Comparison of ENCODE assay signal across 8 mouse cellular contexts in genomic region chr19:6663391-6663790, GRCm38 (mm10).
DNase-seq lines count a peak whose midpoint lies in the region; ATAC-seq and TF ChIP-seq lines count a peak whose summit lies in the region.

No protein-coding gene starts in this region.

- no peaks in the 10 kb centered on the region for H3K36me3 ChIP-seq in hindbrain, postnatal 0 days (ENCODE audit: insufficient read depth, low read length)
- no peaks in the 10 kb centered on the region for H3K36me3 ChIP-seq in midbrain, embryonic 10.5 days

- peak; percentile 60 for DNase-seq in T-cell, adult 2 months (ENCODE audit: low spot score)
- DNase-seq in cerebellum, postnatal 10 days: peak; percentile 97 to 98
- DNase-seq in frontal cortex, postnatal 10 days (ENCODE audit: low spot score in 2 of 2): peak; percentile 73 to 87
- DNase-seq in hindbrain, postnatal 0 days (ENCODE audit: low spot score): peak; percentile 94
- DNase-seq in left cerebral cortex, adult 18-20 months (ENCODE audit: low spot score in 2 of 2): peak; percentile 90 to 95
- DNase-seq in midbrain, embryonic 10.5 days (ENCODE audit: low spot score): peak; percentile 82
- DNase-seq in right cerebral cortex, postnatal 36 days (ENCODE audit: low spot score in 2 of 2): peak; percentile 75 to 76
- peak; percentile 57 for DNase-seq in yolk sac, embryonic 10.5 days (ENCODE audit: low spot score)

- no peaks in the 10 kb centered on the region; the same call in 1 of the 2 replicates for H3K27me3 ChIP-seq in hindbrain, postnatal 0 days (ENCODE audit: insufficient read depth, low read length)
- peaks cover 76% of the 10 kb centered on the region for H3K27me3 ChIP-seq in midbrain, embryonic 10.5 days (ENCODE audit: low read depth, poor library complexity, severe bottlenecking)

- ATAC-seq in hindbrain, postnatal 0 days: peak; percentile 93

- H3K9me3 ChIP-seq in hindbrain, postnatal 0 days (ENCODE audit: low read length): no peaks in the 10 kb centered on the region
- H3K9me3 ChIP-seq in midbrain, embryonic 10.5 days (replicated peaks): no peaks in the 10 kb centered on the region

- peak; percentile 99 for TF ChIP-seq CTCF in hindbrain, postnatal 0 days (IDR thresholded peaks at IDR 0.05; ENCODE audit: low read depth)

- H3K4me2 ChIP-seq in hindbrain, postnatal 0 days (ENCODE audit: low read depth, low read length): no peak overlapping the region

- WGBS in hindbrain, postnatal 0 days: 4% methylated on average over 10 of the region's 10 CpGs
- WGBS in midbrain, embryonic 10.5 days: 3% methylated on average over 10 of the region's 10 CpGs

- H3K4me3 ChIP-seq in hindbrain, postnatal 0 days (ENCODE audit: low read length): no peak overlapping the region
- H3K4me3 ChIP-seq in midbrain, embryonic 10.5 days: no peak overlapping the region

- H3K9ac ChIP-seq in hindbrain, postnatal 0 days (replicated peaks; ENCODE audit: low read length): no peak overlapping the region

- no peaks in the 10 kb centered on the region for H3K4me1 ChIP-seq in hindbrain, postnatal 0 days (ENCODE audit: insufficient read depth, low read length)
- H3K4me1 ChIP-seq in midbrain, embryonic 10.5 days: peaks cover 31% of the 10 kb centered on the region

- H3K27ac ChIP-seq in hindbrain, postnatal 0 days: no peak overlapping the region
- H3K27ac ChIP-seq in midbrain, embryonic 10.5 days (replicated peaks): no peak overlapping the region
